Mouse (Mus musculus) stomach, postnatal 0 days (tissue): ENCODE results near the gene Tnfaip3.

Experiments used
- CTCF ChIP-seq: IDR thresholded peaks from 2 replicates; pipeline ENCODE4 v1.5.1; 2016; ENCODE audit warnings: antibody characterized with exemption, low read depth, mild to moderate bottlenecking, moderate library complexity
- EP300 ChIP-seq: optimal IDR thresholded peaks from 2 replicates; pipeline ENCODE3; 2016; ENCODE audit warnings: antibody characterized with exemption

DNA sequence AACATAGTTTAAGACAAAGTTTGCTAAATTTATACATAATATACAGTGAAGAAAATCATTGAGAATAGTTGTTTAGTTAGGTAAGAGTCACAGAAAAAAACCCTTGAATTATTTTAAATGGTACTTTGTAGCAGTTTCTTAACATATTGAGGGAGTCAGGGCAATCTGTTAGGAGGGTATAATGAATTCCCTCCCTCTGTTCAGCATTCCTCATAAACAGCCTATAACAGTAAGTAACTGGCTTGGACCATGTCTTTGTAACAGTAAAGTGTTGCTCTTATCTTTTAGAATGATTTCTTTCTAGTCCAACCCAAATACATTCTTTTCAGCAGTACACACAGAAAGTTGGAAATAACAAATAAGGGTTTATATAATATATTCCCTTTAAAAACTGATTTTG lies 16.4 kb upstream of the Tnfaip3 start:
- TF ChIP-seq CTCF (no peak), EP300 (no peak)
